Comparison of ENCODE assay signal across 8 mouse cellular contexts in the genomic region with DNA sequence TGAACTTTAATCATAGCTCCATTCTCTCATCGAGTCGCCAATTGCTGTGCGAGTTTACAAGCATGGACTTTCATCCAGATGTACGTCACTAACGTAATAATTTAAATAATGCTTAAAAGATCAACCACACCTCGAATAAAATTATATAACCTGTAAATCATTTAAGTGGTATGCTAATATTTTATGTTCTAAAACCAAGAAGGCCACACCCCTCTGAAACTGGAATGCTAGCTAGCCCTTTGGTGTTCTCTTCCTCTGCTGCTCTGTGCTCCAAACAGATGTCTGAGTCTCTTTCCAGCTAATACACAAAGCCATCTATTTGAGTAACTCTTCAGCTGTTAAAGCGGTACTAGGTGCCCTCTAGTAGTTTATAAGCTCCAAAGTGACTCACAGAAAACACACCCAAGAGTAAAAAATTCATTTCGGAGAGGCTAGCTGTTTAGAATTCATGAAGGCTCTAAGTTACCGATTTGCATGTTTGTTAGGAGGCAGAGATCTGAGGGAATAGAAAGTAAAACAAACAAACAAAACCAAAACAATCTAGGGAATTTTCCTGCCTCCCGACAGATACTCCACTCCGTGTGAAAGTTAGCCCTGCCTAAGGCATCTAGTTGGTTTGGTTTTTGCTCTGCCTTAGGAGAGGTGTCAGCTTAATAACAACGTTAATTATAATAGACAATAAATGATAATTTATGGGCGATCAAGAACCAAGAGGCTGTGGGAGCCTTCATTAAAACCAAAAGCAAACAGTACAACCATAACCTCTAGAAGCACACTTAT. TPM values are rescaled to one million over a fixed set of nuclear protein-coding genes. Genes with fewer than 3 reads are reported as not detected.
DNase-seq lines count a peak whose midpoint lies in the region; ATAC-seq and TF ChIP-seq lines count a peak whose summit lies in the region.

No protein-coding gene starts in this region.

- H3K4me3 ChIP-seq in bone marrow macrophage, adult 2 months (ENCODE audit: insufficient read depth, low read length), result peak overlapping the region; percentile 75
- peak overlapping the region; percentile 93 for H3K4me3 ChIP-seq in hindbrain, embryonic 10.5 days
- H3K4me3 ChIP-seq in limb, embryonic 14.5 days (replicated peaks; ENCODE audit: low read length), result peak overlapping the region; percentile 97
- H3K4me3 ChIP-seq in neural tube, embryonic 14.5 days (ENCODE audit: low read depth, low read length), result peak overlapping the region; percentile 87; the same call in 1 of the 2 replicates

- H3K4me2 ChIP-seq in limb, embryonic 14.5 days (replicated peaks; ENCODE audit: low read depth, low read length, severe bottlenecking), result peak overlapping the region; percentile 65
- H3K4me2 ChIP-seq in neural tube, embryonic 14.5 days (ENCODE audit: low read depth, low read length), result peak overlapping the region; percentile 72

- peak overlapping the region; percentile 88 for H3K27ac ChIP-seq in bone marrow macrophage, adult 2 months (ENCODE audit: insufficient read depth, low read depth, low read length)
- H3K27ac ChIP-seq in hindbrain, embryonic 10.5 days, result peak overlapping the region; percentile 99
- H3K27ac ChIP-seq in limb, embryonic 14.5 days (replicated peaks; ENCODE audit: low read depth, low read length), result peak overlapping the region; percentile 82; the same call in 1 of the 2 replicates
- no peak overlapping the region; the same call in 1 of the 2 replicates for H3K27ac ChIP-seq in neural tube, embryonic 14.5 days (ENCODE audit: low read depth, low read length)

- H3K9me3 ChIP-seq in hindbrain, embryonic 10.5 days, result no peaks in the 10 kb centered on the region
- H3K9me3 ChIP-seq in limb, embryonic 14.5 days (ENCODE audit: control insufficient read depth, low read length), result no peaks in the 10 kb centered on the region
- H3K9me3 ChIP-seq in neural tube, embryonic 14.5 days (ENCODE audit: control insufficient read depth, low read length), result no peaks in the 10 kb centered on the region

- H3K9ac ChIP-seq in limb, embryonic 14.5 days (ENCODE audit: low read depth, low read length, severe bottlenecking), result 0 out of 2 replicates have a peak overlapping the region, but pooled peaks have one; percentile 47
- H3K9ac ChIP-seq in neural tube, embryonic 14.5 days (replicated peaks; ENCODE audit: low read depth, low read length), result peak overlapping the region; percentile 46; the same call in 1 of the 2 replicates

- H3K27me3 ChIP-seq in hindbrain, embryonic 10.5 days (ENCODE audit: insufficient read depth, poor library complexity, severe bottlenecking), result no peaks in the 10 kb centered on the region
- no peaks in the 10 kb centered on the region for H3K27me3 ChIP-seq in limb, embryonic 14.5 days (ENCODE audit: control insufficient read depth, insufficient read depth, low read length)
- H3K27me3 ChIP-seq in neural tube, embryonic 14.5 days (ENCODE audit: control insufficient read depth, insufficient read depth, low read length), result no peaks in the 10 kb centered on the region

- TF ChIP-seq CTCF in bone marrow macrophage, adult 2 months (IDR thresholded peaks at IDR 0.05; ENCODE audit: low read depth, low read length), result no peak

- DNase-seq in A20 (ENCODE audit: low read depth, low spot score), result peak; percentile 83
- DNase-seq in hindbrain, embryonic 10.5 days (ENCODE audit: low spot score), result no peak
- peak; percentile 43 for DNase-seq in limb, embryonic 14.5 days (ENCODE audit: low spot score)
- no peak for DNase-seq in adrenal gland, adult 18-20 months (ENCODE audit: low spot score in 2 of 2)
- no peak for DNase-seq in gastrocnemius, adult 8-10 months (ENCODE audit: low spot score in 2 of 2)
- no peak for DNase-seq in adrenal gland, adult 8-10 months

- peaks cover 13% of the 10 kb centered on the region for H3K36me3 ChIP-seq in hindbrain, embryonic 10.5 days
- H3K36me3 ChIP-seq in limb, embryonic 14.5 days (ENCODE audit: control insufficient read depth, insufficient read depth, low read length), result peaks cover 5% of the 10 kb centered on the region
- peaks cover 5% of the 10 kb centered on the region for H3K36me3 ChIP-seq in neural tube, embryonic 14.5 days (ENCODE audit: control insufficient read depth, insufficient read depth, low read length)

- H3K4me1 ChIP-seq in bone marrow macrophage, adult 2 months (ENCODE audit: control insufficient read depth, insufficient read depth, low read length), result peaks cover 31% of the 10 kb centered on the region
- H3K4me1 ChIP-seq in hindbrain, embryonic 10.5 days (replicated peaks), result peaks cover 22% of the 10 kb centered on the region
- H3K4me1 ChIP-seq in limb, embryonic 14.5 days (ENCODE audit: control insufficient read depth, insufficient read depth, low read length), result peaks cover 14% of the 10 kb centered on the region
- peaks cover 12% of the 10 kb centered on the region for H3K4me1 ChIP-seq in neural tube, embryonic 14.5 days (ENCODE audit: control insufficient read depth, insufficient read depth, low read length)

- 77% methylated on average over 13 of the region's 13 CpGs for WGBS in hindbrain, embryonic 10.5 days
- 38% methylated on average over 13 of the region's 13 CpGs for WGBS in limb, embryonic 14.5 days
- WGBS in neural tube, embryonic 14.5 days, result 68% methylated on average over 13 of the region's 13 CpGs

- ATAC-seq in limb, embryonic 14.5 days (ENCODE audit: low FRiP score, low read depth), result no peak
- ATAC-seq in neural tube, embryonic 14.5 days (ENCODE audit: low read depth), result no peak

- TF ChIP-seq POLR2A in bone marrow macrophage, adult 2 months (IDR thresholded peaks at IDR 0.05; ENCODE audit: borderline replicate concordance, low read depth, low read length), result no peak
- no peak for TF ChIP-seq POLR2A in limb, embryonic 14.5 days (IDR thresholded peaks at IDR 0.05; ENCODE audit: borderline replicate concordance, extremely low read depth, insufficient read depth, insufficient read length)

RNA-seq across cellular contexts. Expression of gene Ccng2, which starts 1.1 kb away (rescaled TPM):
- 51.0 and 56.6 TPM in 2 replicates for polyA plus RNA-seq in bone marrow macrophage, adult 2 months (2012; ENCODE audit: insufficient read depth, insufficient read length, missing spikeins)
- 50.9 and 67.0 TPM in 2 replicates for polyA plus RNA-seq in hindbrain, embryonic 10.5 days (2016; fragmentation: Nextera tagmentation; extraction: Ambion mirVana)
- 44.9 and 48.2 TPM in 2 replicates for polyA plus RNA-seq in limb, embryonic 14.5 days (2012; rRNA removed)
- 60.4 and 69.0 TPM in 2 replicates for polyA plus RNA-seq in limb, embryonic 14.5 days (2014; fragmentation: Nextera tagmentation; extraction: Ambion mirVana)
- polyA plus RNA-seq in neural tube, embryonic 14.5 days (2014; fragmentation: Nextera tagmentation; extraction: Ambion mirVana), result 72.6 and 92.5 TPM in 2 replicates
- total RNA-seq in adrenal gland, adult 18-20 months (2021), result 10 to 100 TPM; 38.6 to 40.0 TPM
- 10 to 100 TPM; 10.1 to 13.5 (median 12.2) TPM for total RNA-seq in gastrocnemius, adult 8-10 months (2022)
- total RNA-seq in adrenal gland, adult 8-10 months (2022), result 10 to 100 TPM; 20.2 to 23.5 (median 21.2) TPM

RNA-seq across cellular contexts. Expression of gene 2010109A12Rik, which starts 59.7 kb away (rescaled TPM):
- polyA plus RNA-seq in bone marrow macrophage, adult 2 months (2012; ENCODE audit: insufficient read depth, insufficient read length, missing spikeins), result 0.75 TPM in 1 of 2 replicates, not detected in the other
- 2.3 and 2.6 TPM in 2 replicates for polyA plus RNA-seq in hindbrain, embryonic 10.5 days (2016; fragmentation: Nextera tagmentation; extraction: Ambion mirVana)
- polyA plus RNA-seq in limb, embryonic 14.5 days (2012; rRNA removed), result 0.37 and 0.47 TPM in 2 replicates
- polyA plus RNA-seq in limb, embryonic 14.5 days (2014; fragmentation: Nextera tagmentation; extraction: Ambion mirVana), result 0.97 and 1.0 TPM in 2 replicates
- 1.3 and 1.4 TPM in 2 replicates for polyA plus RNA-seq in neural tube, embryonic 14.5 days (2014; fragmentation: Nextera tagmentation; extraction: Ambion mirVana)
- under 1 TPM; 0.67 to 0.99 TPM for total RNA-seq in adrenal gland, adult 18-20 months (2021)
- not detected for total RNA-seq in gastrocnemius, adult 8-10 months (2022)
- 1 to 10 TPM in 1 of 4 experiments, under 1 TPM in 3; 0.65 to 1.3 (median 0.81) TPM for total RNA-seq in adrenal gland, adult 8-10 months (2022)

RNA-seq across cellular contexts. Expression of gene Ccni, which starts 59.7 kb away (rescaled TPM):
- 227 and 234 TPM in 2 replicates for polyA plus RNA-seq in bone marrow macrophage, adult 2 months (2012; ENCODE audit: insufficient read depth, insufficient read length, missing spikeins)
- 115 and 118 TPM in 2 replicates for polyA plus RNA-seq in hindbrain, embryonic 10.5 days (2016; fragmentation: Nextera tagmentation; extraction: Ambion mirVana)
- polyA plus RNA-seq in limb, embryonic 14.5 days (2012; rRNA removed), result 83.6 and 96.6 TPM in 2 replicates
- polyA plus RNA-seq in limb, embryonic 14.5 days (2014; fragmentation: Nextera tagmentation; extraction: Ambion mirVana), result 129 and 134 TPM in 2 replicates
- polyA plus RNA-seq in neural tube, embryonic 14.5 days (2014; fragmentation: Nextera tagmentation; extraction: Ambion mirVana), result 145 and 174 TPM in 2 replicates
- total RNA-seq in adrenal gland, adult 18-20 months (2021), result 100 to 1,000 TPM; 211 to 262 TPM
- 10 to 100 TPM; 58.7 to 80.0 (median 65.4) TPM for total RNA-seq in gastrocnemius, adult 8-10 months (2022)
- total RNA-seq in adrenal gland, adult 8-10 months (2022), result 100 to 1,000 TPM; 148 to 209 (median 180) TPM

Comparison
In these comparisons a context has a peak if more than half of its experiments do, and no peak if none do; other contexts are left out.
1. DNase-seq: peak in A20 (single experiment) and limb, embryonic 14.5 days (single experiment); none in hindbrain, embryonic 10.5 days (single experiment), adrenal gland, adult 18-20 months (0 of 2), gastrocnemius, adult 8-10 months (0 of 2) and adrenal gland, adult 8-10 months (single experiment).
2. Peak in every context shown above with its lines, with median percentiles within 50 percentile points of each other: H3K4me3 ChIP-seq.